Mouse (Mus musculus) MEL (cell line): ENCODE data around the gene Mettl27. TPM values are rescaled to one million over a fixed set of nuclear protein-coding genes. Genes with fewer than 3 reads are reported as not detected.

ENCODE experiments used
- DNase-seq: peaks from one replicate; pipeline ENCODE4 v3.0.0; 2011; ENCODE audit warnings: low read depth, low spot score
- H3K27ac ChIP-seq: 2 replicates; pipeline ENCODE4 v1.5.1; 2012; ENCODE audit warnings: low read depth, mild to moderate bottlenecking, control low read depth, low read length, moderate library complexity; ENCODE audit not compliant: control insufficient read depth
- H3K27me3 ChIP-seq, 2 experiments: fragments of 150-350 bp in 1 of 2; sonication (generic) in 1 of 2; 2 replicates each; pipeline ENCODE4 v1.6.1; 2012; ENCODE audit warnings: low read length in 2 of 2, mild to moderate bottlenecking in 2 of 2, improper control_type of control experiment in 1 of 2, moderate library complexity in 1 of 2; ENCODE audit not compliant: insufficient read depth in 2 of 2, control insufficient read depth in 1 of 2
- H3K36me3 ChIP-seq, 2 experiments: 2 replicates each; pipeline ENCODE4 v1.6.1; 2012 to 2014; ENCODE audit warnings: low read length in 2 of 2, improper control_type of control experiment in 1 of 2, inconsistent platforms in 1 of 2, mild to moderate bottlenecking in 1 of 2; ENCODE audit not compliant: insufficient read depth in 2 of 2, control insufficient read depth in 1 of 2
- H3K4me1 ChIP-seq, 2 experiments: fragments of 150-350 bp in 1 of 2; sonication (generic) in 1 of 2; 2 replicates each; pipeline ENCODE4 v1.6.1; 2012; ENCODE audit warnings: low read length in 2 of 2, improper control_type of control experiment in 1 of 2, mild to moderate bottlenecking in 1 of 2; ENCODE audit not compliant: insufficient read depth in 2 of 2, control insufficient read depth in 1 of 2
- H3K4me3 ChIP-seq, 2 experiments: fragments of 150-350 bp in 1 of 2; sonication (generic) in 1 of 2; 2 replicates each; pipeline ENCODE4 v1.5.1; 2012; ENCODE audit warnings: low read depth in 2 of 2, low read length in 2 of 2, mild to moderate bottlenecking in 2 of 2, moderate library complexity in 2 of 2, control low read depth in 1 of 2, improper control_type of control experiment in 1 of 2; ENCODE audit not compliant: control insufficient read depth in 1 of 2, insufficient read depth in 1 of 2
- H3K79me2 ChIP-seq: 2 replicates; pipeline ENCODE4 v1.6.1; 2012; ENCODE audit warnings: mild to moderate bottlenecking, low read length, moderate library complexity; ENCODE audit not compliant: control insufficient read depth, poor library complexity, insufficient read depth
- H3K9ac ChIP-seq: 2 replicates; pipeline ENCODE4 v1.6.1; 2012; ENCODE audit warnings: low read depth, mild to moderate bottlenecking, control low read depth, low read length, moderate library complexity; ENCODE audit not compliant: control insufficient read depth, poor library complexity, severe bottlenecking
- H3K9me3 ChIP-seq: fragments of 150-350 bp; sonication (generic); replicated peaks from 2 replicates; pipeline ENCODE4 v1.6.1; 2012; ENCODE audit warnings: mild to moderate bottlenecking, low read length, improper control_type of control experiment, moderate library complexity; ENCODE audit not compliant: insufficient read depth
- BHLHE40 ChIP-seq: IDR thresholded peaks from 2 replicates; pipeline ENCODE4 v1.6.1; 2012; ENCODE audit warnings: low read depth, mild to moderate bottlenecking, inconsistent platforms, low read length, improper control_type of control experiment, borderline replicate concordance
- CHD1 ChIP-seq: IDR thresholded peaks from 2 replicates; pipeline ENCODE4 v1.6.1; 2012; ENCODE audit warnings: low read depth, mild to moderate bottlenecking, inconsistent platforms, low read length, improper control_type of control experiment
- ELF1 ChIP-seq: IDR thresholded peaks from 2 replicates; pipeline ENCODE4 v1.6.1; 2014; ENCODE audit warnings: low read depth, mild to moderate bottlenecking, inconsistent platforms, low read length, improper control_type of control experiment, moderate library complexity
- JUND ChIP-seq: IDR thresholded peaks from 2 replicates; pipeline ENCODE4 v1.6.1; 2011; ENCODE audit warnings: low read depth, mild to moderate bottlenecking, improper control_type of control experiment, low read length
- KAT2A ChIP-seq: conservative IDR thresholded peaks from 2 replicates; pipeline ENCODE4 v1.6.1; 2012; ENCODE audit warnings: low read depth, low read length, improper control_type of control experiment, inconsistent platforms
- MAFK ChIP-seq: IDR thresholded peaks from 2 replicates; pipeline ENCODE4 v1.6.1; 2011; ENCODE audit warnings: low read depth, mild to moderate bottlenecking, low read length, improper control_type of control experiment, borderline replicate concordance
- MEF2A ChIP-seq: IDR thresholded peaks from 2 replicates; pipeline ENCODE4 v1.6.1; 2014; ENCODE audit warnings: low read depth, mild to moderate bottlenecking, inconsistent platforms, low read length, improper control_type of control experiment; ENCODE audit not compliant: poor library complexity, insufficient replicate concordance, severe bottlenecking; ENCODE audit errors: extremely low read depth
- POLR2A ChIP-seq, 2 experiments: IDR thresholded peaks; 2 replicates each; pipeline ENCODE4 v1.6.1; 2011 to 2012; ENCODE audit warnings: low read length in 2 of 2, mild to moderate bottlenecking in 2 of 2, control low read depth in 1 of 2, improper control_type of control experiment in 1 of 2, low read depth in 1 of 2, moderate library complexity in 1 of 2; ENCODE audit not compliant: control insufficient read depth in 1 of 2, insufficient read depth in 1 of 2, poor library complexity in 1 of 2
- POLR2AphosphoS2 ChIP-seq: IDR thresholded peaks from 2 replicates; pipeline ENCODE4 v1.6.1; 2011; ENCODE audit warnings: low read length, improper control_type of control experiment
- POLR2AphosphoS5 ChIP-seq: IDR thresholded peaks from 2 replicates; pipeline ENCODE4 v1.6.1; 2012; ENCODE audit warnings: low read depth, borderline replicate concordance, mild to moderate bottlenecking, inconsistent platforms, low read length, moderate library complexity, mixed read lengths
- RCOR1 ChIP-seq: IDR thresholded peaks from 2 replicates; pipeline ENCODE4 v1.6.1; 2012; ENCODE audit warnings: low read depth, mild to moderate bottlenecking, inconsistent platforms, low read length, improper control_type of control experiment
- SIN3A ChIP-seq: IDR thresholded peaks from 2 replicates; pipeline ENCODE4 v1.6.1; 2012; ENCODE audit warnings: low read length, improper control_type of control experiment, inconsistent platforms
- TAL1 ChIP-seq: IDR thresholded peaks from 2 replicates; pipeline ENCODE4 v1.6.1; 2012; ENCODE audit warnings: mild to moderate bottlenecking, inconsistent platforms, low read length, moderate library complexity, mixed read lengths
- UBTF ChIP-seq: IDR thresholded peaks from 2 replicates; pipeline ENCODE4 v1.6.1; 2012; ENCODE audit warnings: low read depth, mild to moderate bottlenecking, inconsistent platforms, low read length, improper control_type of control experiment, moderate library complexity, borderline replicate concordance; ENCODE audit not compliant: insufficient read depth
- ZC3H11A ChIP-seq: IDR thresholded peaks from 2 replicates; pipeline ENCODE4 v1.6.1; 2012; ENCODE audit warnings: low read depth, mild to moderate bottlenecking, inconsistent platforms, low read length, improper control_type of control experiment
- ZMIZ1 ChIP-seq: IDR thresholded peaks from 2 replicates; pipeline ENCODE4 v1.6.1; 2012; ENCODE audit warnings: low read depth, mild to moderate bottlenecking, inconsistent platforms, low read length, improper control_type of control experiment, moderate library complexity
- polyA plus RNA-seq, 2 experiments: library from polyadenylated mRNA; stranded (reverse) in 1 of 2; unstranded in 1 of 2; fragments of >175 nt in 1 of 2; fragments of >200 nt in 1 of 2; gene quantifications; 2 replicates each; pipeline versions ENCODE4 v1.2.1 to v1.2.4; 2012; ENCODE audit warnings: low replicate concordance in 2 of 2, low read depth in 1 of 2; ENCODE audit not compliant: insufficient read length in 2 of 2, insufficient read depth in 1 of 2, missing spikeins in 1 of 2
- total RNA-seq: library from RNA; depleted of rRNA; stranded (reverse); fragments of 300-350 nt; gene quantifications from 2 replicates; pipeline ENCODE4 v1.2.3, GENCODE M21; 2012

The Mettl27 gene
- total and polyA plus RNA-seq, 3 experiments: 0.96 to 3.1 TPM; not detected in 1

DNA sequence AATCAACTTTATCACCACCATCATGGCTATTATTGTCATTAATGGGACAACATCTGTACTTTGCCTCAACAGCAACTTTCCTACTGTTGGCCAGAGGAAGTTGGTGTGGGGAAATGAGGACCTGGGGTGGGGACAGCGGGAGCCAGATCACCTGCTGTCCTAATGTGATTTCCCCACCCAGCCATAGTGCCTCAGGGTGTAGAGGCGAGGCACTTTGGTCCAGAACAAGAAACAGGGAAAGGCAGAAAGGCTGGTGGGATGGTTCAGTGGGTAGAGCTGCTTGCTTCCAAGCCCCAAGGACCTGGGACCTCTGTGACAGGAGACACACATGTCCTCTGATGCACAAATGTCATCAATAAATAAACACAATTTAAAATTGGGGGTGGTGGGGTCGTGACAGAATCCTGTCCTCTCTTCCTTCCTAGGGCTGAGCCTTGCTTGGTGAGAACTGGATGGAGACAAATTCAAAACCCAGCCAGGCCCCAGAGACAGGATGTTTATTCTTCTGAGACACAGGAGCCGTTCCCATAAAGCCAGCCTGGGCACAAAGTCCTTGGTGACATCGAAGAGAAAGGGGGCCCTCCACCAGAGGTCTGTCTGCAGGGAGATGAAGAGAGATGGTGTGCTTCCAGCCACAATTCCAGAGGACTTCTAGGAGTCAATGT lies 15.4 kb downstream of the Mettl27 start:
- no peaks in the 10 kb centered on the region for H3K79me2 ChIP-seq
- no peaks in the 10 kb centered on the region for H3K36me3 ChIP-seq
- H3K27me3 ChIP-seq: peaks cover 0 to 6% of the 10 kb centered on the region in 2 experiments; a peak in 3 of 4 replicates
- TF ChIP-seq UBTF: no peak
- no peak for TF ChIP-seq BHLHE40
- no peak for TF ChIP-seq POLR2AphosphoS5
- no peak for TF ChIP-seq ZMIZ1
- TF ChIP-seq ELF1: no peak
- TF ChIP-seq MAFK: no peak
- TF ChIP-seq MEF2A: no peak
- no peak for TF ChIP-seq TAL1
- no peak for TF ChIP-seq KAT2A
- no peak for TF ChIP-seq POLR2AphosphoS2
- no peak overlapping the region for H3K4me3 ChIP-seq
- no peaks in the 10 kb centered on the region for H3K9me3 ChIP-seq
- H3K9ac ChIP-seq: no peak overlapping the region
- no peak overlapping the region for H3K27ac ChIP-seq
- no peak for DNase-seq
- no peaks in the 10 kb centered on the region for H3K4me1 ChIP-seq

DNA sequence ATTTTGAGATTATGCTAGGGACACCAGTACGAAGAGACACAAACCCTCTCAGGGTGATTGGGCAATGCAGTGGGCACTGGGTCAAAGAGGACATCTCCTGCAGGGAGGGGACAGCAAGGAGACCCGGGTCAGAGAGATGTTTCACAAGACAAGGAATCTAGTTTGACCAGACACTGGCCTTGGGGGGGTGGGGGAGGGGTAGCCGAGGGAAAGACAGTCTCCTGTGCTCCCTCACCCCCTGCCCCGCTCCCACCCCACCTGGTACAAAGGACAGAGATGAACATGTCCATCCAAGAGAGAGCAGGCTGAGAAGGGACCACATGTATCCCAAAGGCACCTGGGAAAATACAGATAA lies 15.9 kb downstream of the Mettl27 start:
- Histone ChIP-seq H3K9ac (no peak overlapping the region), H3K27ac (no peak overlapping the region), H3K4me3 (no peak overlapping the region), H3K4me1 (no peaks in the 10 kb centered on the region), H3K27me3 (peaks cover 0 to 6% of the 10 kb centered on the region in 2 experiments; a peak in 3 of 4 replicates), H3K9me3 (no peaks in the 10 kb centered on the region), H3K36me3 (no peaks in the 10 kb centered on the region), H3K79me2 (no peaks in the 10 kb centered on the region)
- TF ChIP-seq KAT2A (no peak), POLR2A (IDR thresholded peaks at IDR 0.05; ENCODE audit: control insufficient read depth in 1 of 2, insufficient read depth in 1 of 2, low read depth in 1 of 2, low read length in 2 of 2, poor library complexity in 1 of 2) (no peak), JUND (no peak), ZC3H11A (no peak), SIN3A (no peak), CHD1 (no peak), RCOR1 (no peak)
- DNase-seq: no peak
